Mouse (Mus musculus): ENCODE data around the gene Unk.

DNA sequence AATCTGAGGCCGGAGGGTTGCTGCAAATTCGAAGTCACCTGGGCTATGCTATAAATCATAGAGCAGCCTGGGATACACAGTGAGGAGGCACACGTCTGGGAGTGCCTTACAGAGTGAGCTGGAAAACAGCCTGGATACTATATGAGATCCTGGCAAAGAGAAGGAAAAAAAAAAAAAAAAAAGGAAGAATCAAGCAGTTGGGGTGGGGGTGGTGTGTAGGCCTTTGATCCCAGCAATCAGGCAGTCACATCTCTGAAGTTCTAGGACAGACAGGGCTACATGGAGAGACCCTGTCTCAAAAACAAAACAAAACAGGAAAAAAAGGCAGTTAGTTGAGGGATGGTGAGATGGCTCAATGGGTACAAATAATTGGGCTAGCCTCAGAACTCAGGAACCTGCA is 6.5 kb downstream of the Unk start:
- no peak for TF ChIP-seq POLR2A (IDR thresholded peaks at IDR 0.05; ENCODE audit: borderline replicate concordance, extremely low read depth, low read depth, low read length)
- TF ChIP-seq CTCF (IDR thresholded peaks at IDR 0.05; ENCODE audit: insufficient read depth, low read length) = no peak

Measured in lung, adult 2 months (tissue).